Mouse (Mus musculus) v-Abl transformed pro-B cells (cell line): Measurements from ENCODE around the gene Speer4e.
"Not testable (repeated sequence)": the region's sequence is repeated elsewhere in the genome, so short reads cannot be mapped to it uniquely, and the experiment has no call there.

Experiments
- in situ Hi-C, 2 experiments: fragments of 400-800 bp; cut with MboI; formaldehyde crosslinking; loops; one replicate each; pipeline ENCODE4 v1.15.1; 2025; ENCODE audit not compliant: unreplicated experiment in 2 of 2

Gene Speer4e

GRCm38 (mm10) chr5:14938329-14938728, at the start of gene Speer4e:
TSS of gene Speer4e (minus strand) at chr5:14938429.
- in situ Hi-C loops: not testable (repeated sequence)

GRCm38 (mm10) chr5:14986649-14987387, 48.6 kb upstream of the Speer4e start:
- in situ Hi-C loops: not testable (repeated sequence)

- in situ Hi-C loops: not testable (repeated sequence)
These were observed 40.6 kb upstream of the Speer4e start, which contains the start of gene Gm10354 for GRCm38 (mm10) chr5:14978835-14979234. TSS of gene Gm10354 (minus strand) at chr5:14978935.

- in situ Hi-C loops: not testable (repeated sequence)
These were observed 39.1 kb upstream of the Speer4e start for GRCm38 (mm10) chr5:14977368-14977767.

GRCm38 (mm10) chr5:14975294-14975693, 37.1 kb upstream of the Speer4e start:
- in situ Hi-C loops: not testable (repeated sequence)

GRCm38 (mm10) chr5:14972841-14973240, 34.6 kb upstream of the Speer4e start:
- in situ Hi-C loops: not testable (repeated sequence)

GRCm38 (mm10) chr5:14963821-14964220, 25.6 kb upstream of the Speer4e start:
- in situ Hi-C loops: not testable (repeated sequence)

- in situ Hi-C loops: not testable (repeated sequence)
These were observed 23.3 kb upstream of the Speer4e start for GRCm38 (mm10) chr5:14961502-14961901.

- in situ Hi-C loops: not testable (repeated sequence)
These were observed 17.9 kb upstream of the Speer4e start for GRCm38 (mm10) chr5:14955928-14956706.

GRCm38 (mm10) chr5:14953587-14953986, 15.4 kb upstream of the Speer4e start:
- in situ Hi-C loops: not testable (repeated sequence)

- in situ Hi-C loops: not testable (repeated sequence)
These were observed 14.5 kb upstream of the Speer4e start for GRCm38 (mm10) chr5:14952749-14953148.

GRCm38 (mm10) chr5:14951822-14952221, 13.6 kb upstream of the Speer4e start:
- in situ Hi-C loops: not testable (repeated sequence)

- in situ Hi-C loops: not testable (repeated sequence)
These were observed 9.4 kb upstream of the Speer4e start for GRCm38 (mm10) chr5:14947482-14948198.

- in situ Hi-C loops: not testable (repeated sequence)
These were observed 7.3 kb upstream of the Speer4e start for GRCm38 (mm10) chr5:14945524-14945923.

- in situ Hi-C loops: not testable (repeated sequence)
These were observed 2.8 kb upstream of the Speer4e start for GRCm38 (mm10) chr5:14941043-14941442.

GRCm38 (mm10) chr5:14933721-14934120, 4.5 kb downstream of the Speer4e start:
- in situ Hi-C loops: not testable (repeated sequence)

GRCm38 (mm10) chr5:14927047-14927446, 11.2 kb downstream of the Speer4e start:
- in situ Hi-C loops: not testable (repeated sequence)

GRCm38 (mm10) chr5:14914799-14915198, 23.4 kb downstream of the Speer4e start, which contains the start of gene Gm9758:
TSS of gene Gm9758 (minus strand) at chr5:14914899.
- in situ Hi-C loops: not testable (repeated sequence)

- in situ Hi-C loops: not testable (repeated sequence)
These were observed 23.9 kb downstream of the Speer4e start for GRCm38 (mm10) chr5:14914361-14914760.

GRCm38 (mm10) chr5:14903539-14903938, 34.7 kb downstream of the Speer4e start:
- in situ Hi-C loops: not testable (repeated sequence)

GRCm38 (mm10) chr5:14892242-14892641, 46.0 kb downstream of the Speer4e start:
- in situ Hi-C loops: no loop called here
